Mouse (Mus musculus) stomach, embryonic 14.5 days (tissue): Measurements from ENCODE around the gene Art2b. TPM values are rescaled to one million over a fixed set of nuclear protein-coding genes. Genes with fewer than 3 reads are reported as not detected.
"Not testable (repeated sequence)": the region's sequence is repeated elsewhere in the genome, so short reads cannot be mapped to it uniquely, and the experiment has no call there.

Experiments used
- ATAC-seq: fragments of 200-750 bp; cut with Nextera tagmentation; 2 replicates; pipeline ENCODE4 v1.8.0; 2017; ENCODE audit warnings: low read depth, moderate TSS enrichment; ENCODE audit not compliant: insufficient number of reproducible peaks, insufficient read depth, low FRiP score
- H3K27ac ChIP-seq: fragments of 300-500 bp; sonication (generic); 2 replicates; pipeline ENCODE4 v1.5.1; 2014; ENCODE audit warnings: mild to moderate bottlenecking, low read length, moderate library complexity, mixed read lengths
- H3K27me3 ChIP-seq: fragments of 300-500 bp; sonication (generic); 2 replicates; pipeline ENCODE4 v1.6.1; 2014; ENCODE audit warnings: low read length, control low read depth, mixed read lengths; ENCODE audit not compliant: control insufficient read depth, insufficient read depth
- H3K36me3 ChIP-seq: fragments of 300-500 bp; sonication (generic); 2 replicates; pipeline ENCODE4 v1.6.1; 2014; ENCODE audit warnings: mild to moderate bottlenecking, control low read depth, low read length, moderate library complexity, mixed read lengths; ENCODE audit not compliant: control insufficient read depth, insufficient read depth
- H3K4me1 ChIP-seq: fragments of 300-500 bp; sonication (generic); 2 replicates; pipeline ENCODE4 v1.6.1; 2014; ENCODE audit warnings: low read length, control low read depth, mixed read lengths; ENCODE audit not compliant: control insufficient read depth, insufficient read depth
- H3K4me2 ChIP-seq: fragments of 300-500 bp; sonication (generic); replicated peaks from 2 replicates; pipeline ENCODE4 v1.6.1; 2014; ENCODE audit warnings: low read depth, low read length, control low read depth
- H3K4me3 ChIP-seq: fragments of 300-500 bp; sonication (generic); 2 replicates; pipeline ENCODE4 v1.5.1; 2014; ENCODE audit warnings: low read depth, low read length, control low read depth
- H3K9ac ChIP-seq: fragments of 300-500 bp; sonication (generic); replicated peaks from 2 replicates; pipeline ENCODE4 v1.6.1; 2014; ENCODE audit warnings: low read depth, mild to moderate bottlenecking, control low read depth, low read length, moderate library complexity, mixed read lengths
- H3K9me3 ChIP-seq: fragments of 300-500 bp; sonication (generic); 2 replicates; pipeline ENCODE4 v1.6.1; 2016; ENCODE audit warnings: low read depth, low read length, control low read depth; ENCODE audit not compliant: control insufficient read depth
- WGBS: fragments of 180-500 bp; shearing (Covaris S2); extraction: QIAGEN DNeasy Blood & Tissue Kit; methylation state at CpG from one replicate; pipeline ENCODE4 v1.1.7; 2014; 5-methylcytosine and 5-hydroxymethylcytosine counted together
- polyA plus RNA-seq: library from polyadenylated mRNA; unstranded; fragments of >200 nt; fragmentation: Nextera tagmentation; extraction: Ambion mirVana; gene quantifications from 2 replicates; pipeline ENCODE4 v1.2.1, GENCODE M21; 2014

The Art2b gene
- polyA plus RNA-seq, 1 experiment from 2014 or later: not detected

DNA sequence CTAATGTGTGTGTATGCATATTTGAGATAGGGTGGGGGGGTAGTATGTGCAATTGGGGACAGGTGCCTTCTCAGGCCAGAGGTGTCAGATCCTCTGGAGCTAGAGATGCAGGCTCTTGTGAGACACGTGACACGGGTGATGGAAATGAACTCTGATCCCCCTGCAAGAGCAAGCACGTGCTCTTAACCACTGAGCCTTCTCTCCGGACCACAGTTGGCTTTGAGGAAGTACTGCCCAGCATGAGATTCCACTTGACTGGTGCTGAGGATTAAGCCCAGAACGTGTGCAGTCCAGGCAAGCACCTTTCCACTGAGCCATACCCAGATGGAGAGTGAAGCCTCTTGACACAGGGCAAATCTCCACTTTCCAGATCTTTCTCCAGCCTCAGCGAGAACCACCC is 1.1 kb downstream of the Art2b start:
- H3K36me3 ChIP-seq, H3K9ac ChIP-seq, H3K4me3 ChIP-seq, ATAC-seq, H3K9me3 ChIP-seq, H3K4me1 ChIP-seq, H3K27ac ChIP-seq, H3K4me2 ChIP-seq, H3K27me3 ChIP-seq: not testable (repeated sequence)
- WGBS: 44% methylated on average over 6 of the region's 6 CpGs

DNA sequence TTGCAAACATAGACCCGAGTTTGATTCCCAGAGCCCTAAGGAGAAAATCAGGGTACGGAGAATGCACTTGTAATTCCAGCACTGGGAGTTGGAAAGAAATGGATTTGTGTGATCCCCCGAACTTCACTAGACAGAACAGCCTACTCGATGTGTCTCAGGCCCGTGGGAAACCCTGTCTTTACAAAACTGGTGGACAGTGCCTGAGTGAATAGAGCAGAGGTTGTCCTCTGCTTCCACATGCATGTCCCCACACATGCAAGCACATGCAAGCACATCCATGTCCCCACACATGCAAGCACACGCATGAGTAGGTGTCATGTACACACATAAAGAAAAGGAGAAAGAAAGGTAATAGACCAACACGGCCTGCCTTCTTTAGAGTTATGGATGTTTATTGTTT is 3.4 kb downstream of the Art2b start:
- Histone ChIP-seq H3K36me3 (no peaks in the 10 kb centered on the region), H3K27me3 (no peaks in the 10 kb centered on the region), H3K4me2 (no peak overlapping the region), H3K9ac (no peak overlapping the region), H3K4me3 (no peak overlapping the region), H3K27ac (no peak overlapping the region), H3K4me1 (no peaks in the 10 kb centered on the region), H3K9me3 (no peaks in the 10 kb centered on the region)
- WGBS: 88% methylated on average over 7 of the region's 7 CpGs
- no peak for ATAC-seq

DNA sequence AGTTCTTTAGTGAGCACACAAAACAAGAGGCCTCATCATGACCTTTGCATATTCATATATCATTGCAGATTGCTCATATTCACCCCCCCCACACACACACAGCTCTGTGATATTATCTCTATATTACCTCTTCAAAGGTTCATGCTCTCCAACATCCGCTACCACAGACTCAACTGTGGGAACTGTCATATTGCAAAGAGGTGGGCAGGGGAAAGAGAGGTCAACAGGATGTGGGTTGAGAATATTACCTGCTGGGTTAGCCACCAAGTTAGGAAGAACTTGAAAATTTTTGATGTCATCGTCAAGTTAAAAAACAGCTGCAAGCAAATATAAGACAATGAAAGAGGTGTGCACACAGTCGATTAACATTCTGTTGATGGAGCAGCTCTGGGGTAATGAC is 4.5 kb downstream of the Art2b start:
- ATAC-seq, H3K27me3 ChIP-seq: not testable (repeated sequence)
- 85% methylated on average over 3 of the region's 3 CpGs for WGBS

DNA sequence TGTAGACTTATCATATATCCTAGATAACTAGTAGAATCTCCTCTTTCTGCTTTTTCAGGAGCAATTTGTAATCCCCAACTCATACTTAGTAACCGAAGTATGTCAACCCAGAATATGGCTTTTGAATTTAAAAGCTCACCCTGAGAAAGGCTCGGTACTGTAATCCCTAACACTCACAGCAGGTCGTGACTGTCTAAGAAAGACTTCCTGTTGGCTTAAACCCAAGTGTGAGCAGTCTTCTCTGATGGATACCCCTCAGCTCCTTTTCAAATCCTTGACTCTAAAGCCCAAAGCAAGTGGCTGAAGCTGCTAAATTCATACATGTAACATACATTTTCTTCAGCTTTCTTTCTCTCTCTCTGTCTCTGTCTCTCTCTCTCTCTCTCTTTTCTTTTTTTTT is 11.0 kb downstream of the Art2b start:
- Histone ChIP-seq H3K9ac (no peak overlapping the region), H3K9me3 (no peaks in the 10 kb centered on the region), H3K4me2 (no peak overlapping the region), H3K36me3 (no peaks in the 10 kb centered on the region), H3K4me3 (no peak overlapping the region), H3K27ac (no peak overlapping the region), H3K27me3 (no peaks in the 10 kb centered on the region), H3K4me1 (no peaks in the 10 kb centered on the region)
- WGBS: 32% methylated on average over 3 of the region's 3 CpGs
- ATAC-seq: no peak

More for the DNA sequence above, 4.5 kb downstream of the Art2b start:
- not testable (repeated sequence) for H3K9me3 ChIP-seq, H3K4me1 ChIP-seq, H3K36me3 ChIP-seq, H3K4me2 ChIP-seq, H3K9ac ChIP-seq, H3K4me3 ChIP-seq, H3K27ac ChIP-seq

DNA sequence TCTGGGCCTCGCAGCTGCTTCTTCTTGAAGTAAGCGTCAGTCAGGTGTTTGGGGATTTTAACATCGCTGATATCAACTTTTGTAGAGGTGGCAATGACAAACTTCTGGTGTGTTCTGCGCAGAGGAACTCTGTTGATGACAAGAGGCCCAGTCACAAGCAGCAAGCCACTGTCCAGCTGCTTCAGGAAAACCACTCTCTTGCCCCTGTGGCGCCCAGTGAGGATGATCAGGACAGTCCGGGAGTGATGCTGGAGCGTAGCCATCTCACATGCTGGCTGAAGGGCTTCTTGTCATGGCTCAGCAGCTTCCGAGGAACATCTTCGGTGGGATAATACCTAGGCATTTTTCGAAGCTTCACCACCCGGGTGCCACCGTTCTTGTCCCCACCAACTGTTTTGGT is 11.8 kb downstream of the Art2b start:
- H3K4me2 ChIP-seq, H3K27ac ChIP-seq, H3K9ac ChIP-seq, H3K27me3 ChIP-seq, H3K36me3 ChIP-seq, ATAC-seq, H3K4me3 ChIP-seq, H3K4me1 ChIP-seq, H3K9me3 ChIP-seq: not testable (repeated sequence)
- 84% methylated on average over 11 of the region's 12 CpGs for WGBS

DNA sequence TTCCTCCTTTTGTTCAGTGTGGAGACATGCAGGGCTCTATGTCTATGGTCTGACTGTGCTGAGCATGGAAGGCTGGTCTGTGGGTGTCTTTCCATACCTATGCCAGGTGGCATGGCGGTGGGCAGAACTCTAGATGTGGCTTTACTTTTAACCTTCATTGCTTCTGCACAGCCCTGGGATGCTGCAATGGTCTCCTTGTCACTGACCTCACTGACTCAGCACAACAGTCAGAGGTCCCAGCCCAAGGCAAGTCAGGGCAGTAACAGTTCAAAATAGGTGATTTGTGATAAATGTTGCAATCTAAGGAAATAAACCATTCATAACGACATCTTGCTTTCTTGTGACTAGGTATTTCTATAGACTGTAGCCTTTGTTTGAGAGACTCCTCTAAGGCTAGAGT is 21.3 kb downstream of the Art2b start:
- no peaks in the 10 kb centered on the region for H3K27me3 ChIP-seq
- no peak overlapping the region for H3K9ac ChIP-seq
- no peaks in the 10 kb centered on the region for H3K36me3 ChIP-seq
- H3K27ac ChIP-seq: no peak overlapping the region
- no peak overlapping the region for H3K4me3 ChIP-seq
- WGBS: 92% methylated on average over 2 of the region's 2 CpGs
- H3K4me1 ChIP-seq: no peaks in the 10 kb centered on the region
- H3K9me3 ChIP-seq: no peaks in the 10 kb centered on the region
- no peak overlapping the region for H3K4me2 ChIP-seq
- no peak for ATAC-seq

DNA sequence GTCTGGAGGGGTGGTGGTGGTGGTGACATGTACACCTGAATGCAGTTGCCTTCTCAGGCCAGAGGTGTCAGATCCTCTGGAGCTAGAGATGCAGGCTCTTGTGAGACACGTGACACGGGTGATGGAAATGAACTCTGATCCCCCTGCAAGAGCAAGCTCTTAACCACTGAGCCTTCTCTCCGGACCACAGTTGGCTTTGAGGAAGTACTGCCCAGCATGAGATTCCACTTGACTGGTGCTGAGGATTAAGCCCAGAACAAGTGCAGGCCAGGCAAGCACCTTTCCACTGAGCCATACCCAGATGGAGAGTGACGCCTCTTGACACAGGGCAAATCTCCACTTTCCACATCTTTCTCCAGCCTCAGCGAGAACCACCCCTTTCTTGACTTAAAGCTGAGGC is 26.0 kb downstream of the Art2b start:
- not testable (repeated sequence) for H3K27ac ChIP-seq, H3K9me3 ChIP-seq, H3K9ac ChIP-seq, H3K4me1 ChIP-seq, H3K27me3 ChIP-seq, ATAC-seq, H3K4me2 ChIP-seq, H3K36me3 ChIP-seq, H3K4me3 ChIP-seq
- WGBS: 57% methylated on average over 5 of the region's 5 CpGs

DNA sequence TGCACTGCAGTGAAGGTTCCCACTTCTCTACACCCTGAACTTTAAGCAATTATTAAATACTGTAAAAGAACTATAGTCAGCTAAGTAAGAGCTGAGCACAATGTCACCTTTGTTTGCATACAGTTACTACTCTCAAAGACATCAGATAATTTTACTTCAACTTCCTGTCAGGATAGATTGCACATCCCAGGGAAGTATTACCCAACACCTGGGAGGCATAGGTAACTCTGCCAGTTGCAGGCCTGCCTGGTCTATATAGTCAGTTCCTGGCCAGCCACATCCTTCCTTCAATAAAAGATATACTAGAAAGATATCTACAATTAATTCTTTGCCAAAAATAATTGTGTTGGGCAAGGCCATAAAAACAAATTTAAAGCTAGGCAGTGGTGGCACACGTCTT is 28.0 kb downstream of the Art2b start:
- WGBS: 81% methylated on average over 1 of the region's 1 CpGs
- no peaks in the 10 kb centered on the region for H3K4me1 ChIP-seq

DNA sequence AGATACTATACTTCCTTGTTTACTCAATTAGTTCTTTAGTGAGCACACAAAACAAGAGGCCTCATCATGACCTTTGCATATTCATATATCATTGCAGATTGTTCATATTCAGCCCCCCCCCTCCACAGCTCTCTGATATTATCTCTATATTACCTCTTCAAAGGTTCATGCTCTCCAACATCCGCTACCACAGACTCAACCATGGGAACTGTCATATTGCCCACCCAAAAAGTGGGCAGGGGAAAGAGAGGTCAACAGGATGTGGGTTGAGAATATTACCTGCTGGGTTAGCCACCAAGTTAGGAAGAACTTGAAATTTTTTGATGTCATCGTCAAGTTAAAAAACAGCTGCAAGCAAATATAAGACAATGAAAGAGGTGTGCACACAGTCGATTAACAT is 29.9 kb downstream of the Art2b start:
- not testable (repeated sequence) for H3K4me2 ChIP-seq, H3K27me3 ChIP-seq, H3K4me3 ChIP-seq, H3K27ac ChIP-seq, H3K36me3 ChIP-seq, H3K9ac ChIP-seq, ATAC-seq, H3K4me1 ChIP-seq, H3K9me3 ChIP-seq
- WGBS: 94% methylated on average over 3 of the region's 3 CpGs

More for the DNA sequence above, 28.0 kb downstream of the Art2b start:
- Histone ChIP-seq H3K4me2 (no peak overlapping the region), H3K9me3 (no peaks in the 10 kb centered on the region), H3K36me3 (no peaks in the 10 kb centered on the region), H3K27me3 (no peaks in the 10 kb centered on the region), H3K9ac (no peak overlapping the region), H3K27ac (no peak overlapping the region), H3K4me3 (no peak overlapping the region)
- no peak for ATAC-seq
